Mouse (Mus musculus) testis, postnatal 10 days (tissue): Measurements from ENCODE around the gene Zfp827.

Experiments
- DNase-seq: peaks from one replicate; pipeline ENCODE4 v3.0.0; 2021; ENCODE audit warnings: low spot score

Gene Zfp827

DNA sequence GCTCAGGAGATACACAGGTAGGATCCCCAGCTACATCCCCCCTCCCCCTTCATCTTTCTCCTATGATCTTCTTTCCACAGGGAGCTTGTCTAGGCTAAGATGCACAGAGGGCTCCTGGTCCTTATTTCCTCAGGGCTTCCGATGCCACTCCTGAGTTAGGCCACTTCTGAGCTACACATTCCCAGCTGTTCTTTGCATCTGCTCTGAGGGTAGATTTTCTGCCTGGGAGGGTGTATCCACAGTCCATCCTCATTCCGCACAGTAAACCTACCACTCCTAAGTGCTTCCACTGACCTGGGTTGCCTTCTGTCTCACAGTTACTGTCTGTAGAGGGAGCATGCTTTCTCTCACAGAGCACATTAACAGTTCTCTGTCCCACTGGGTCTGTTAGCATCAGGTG, 37.7 kb downstream of the Zfp827 start:
- DNase-seq: no peak

DNA sequence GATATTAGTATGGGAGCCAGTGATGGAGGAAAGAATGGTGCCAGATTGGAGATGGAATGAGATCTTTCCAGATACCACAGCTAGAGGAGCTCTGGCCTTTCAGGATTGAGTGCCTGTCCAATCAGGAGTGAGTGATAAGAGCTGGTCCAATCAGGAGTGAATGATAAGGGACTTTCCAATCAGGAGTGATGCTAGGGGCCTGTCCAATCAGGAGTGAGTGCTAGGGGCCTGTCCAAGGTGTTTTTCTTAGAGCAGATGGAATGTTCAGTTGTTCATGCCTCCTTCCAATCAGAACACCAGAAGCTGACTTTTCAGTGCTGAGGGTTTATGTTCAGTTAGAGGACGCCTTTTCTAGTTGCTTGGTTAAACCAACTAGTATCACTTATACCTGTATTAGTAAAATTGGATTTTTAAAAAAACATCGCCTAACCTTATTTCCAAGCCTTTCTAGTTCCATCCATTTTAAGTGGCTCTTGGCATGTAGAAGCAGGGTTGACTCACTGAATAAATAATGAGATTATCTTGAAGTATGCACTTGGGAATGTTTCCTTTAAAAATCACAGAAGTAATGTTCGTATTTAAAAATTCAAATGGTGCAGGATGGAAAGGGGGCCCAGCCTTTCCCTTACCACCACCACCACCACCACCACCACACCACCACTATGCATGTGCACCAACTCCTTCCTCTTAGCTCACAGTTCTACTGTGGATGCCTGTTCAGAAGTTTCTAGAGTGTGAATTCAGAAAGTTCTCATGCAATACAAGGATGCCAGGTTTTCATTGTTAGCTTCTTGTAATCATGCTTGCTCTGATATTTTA, 39.8 kb downstream of the Zfp827 start:
- DNase-seq: no peak

DNA sequence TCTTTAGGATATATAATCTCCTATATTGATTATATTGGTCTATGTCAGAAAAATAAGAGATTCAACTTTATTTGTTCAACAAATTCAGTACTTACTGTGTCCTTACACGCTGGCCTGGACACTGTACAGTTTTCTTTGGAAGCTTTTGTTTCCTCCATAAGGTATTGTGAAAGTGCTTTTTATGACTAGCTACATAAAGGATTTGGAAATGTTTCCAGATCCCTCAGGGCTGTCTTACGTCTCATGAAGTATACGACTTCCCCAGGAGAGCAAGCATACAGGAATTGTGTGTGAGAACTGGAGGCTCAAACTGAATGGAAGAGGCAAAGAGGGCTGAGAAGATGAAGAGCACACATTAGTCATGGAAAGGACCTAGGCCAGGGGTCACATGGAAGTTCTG, 45.1 kb downstream of the Zfp827 start:
- DNase-seq: no peak

DNA sequence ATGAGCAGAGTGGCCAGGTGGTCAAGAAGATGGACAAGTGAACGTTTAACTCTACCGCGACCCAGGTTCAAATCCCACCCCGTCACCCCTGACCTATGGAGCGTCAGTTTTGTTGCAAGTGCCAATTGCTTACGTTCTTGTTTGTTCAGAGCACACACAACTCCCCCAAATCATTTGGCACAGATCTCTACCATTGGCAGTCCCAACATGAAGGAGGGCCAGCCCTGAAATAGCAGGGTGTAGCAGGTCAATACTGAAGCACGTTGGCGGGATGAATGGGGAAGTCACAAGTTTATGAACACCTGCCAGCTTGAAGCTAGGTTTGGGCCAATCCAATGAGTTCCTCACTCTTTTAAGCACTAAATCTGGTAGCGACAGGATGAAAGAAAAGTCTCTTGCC, 46.7 kb downstream of the Zfp827 start:
- no peak for DNase-seq

DNA sequence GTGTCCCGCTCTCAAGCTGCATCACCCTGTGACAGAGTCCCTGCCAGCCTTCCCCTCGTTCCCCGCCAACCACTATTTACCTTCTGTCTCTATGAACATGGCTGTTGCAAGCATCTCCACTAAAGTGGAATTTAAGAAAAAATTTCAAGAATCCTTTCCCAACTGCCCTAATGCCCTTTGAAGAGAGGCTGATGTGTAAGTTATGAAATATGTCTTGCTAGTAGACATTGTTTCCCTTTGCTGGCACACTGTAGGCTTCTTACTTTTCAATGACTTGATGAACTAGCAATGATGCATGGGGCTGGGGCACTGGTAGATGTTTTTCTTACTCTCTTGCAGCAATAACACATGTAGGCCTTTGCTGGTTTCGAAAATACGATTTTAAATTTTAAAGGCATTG, 49.0 kb downstream of the Zfp827 start:
- DNase-seq: no peak

DNA sequence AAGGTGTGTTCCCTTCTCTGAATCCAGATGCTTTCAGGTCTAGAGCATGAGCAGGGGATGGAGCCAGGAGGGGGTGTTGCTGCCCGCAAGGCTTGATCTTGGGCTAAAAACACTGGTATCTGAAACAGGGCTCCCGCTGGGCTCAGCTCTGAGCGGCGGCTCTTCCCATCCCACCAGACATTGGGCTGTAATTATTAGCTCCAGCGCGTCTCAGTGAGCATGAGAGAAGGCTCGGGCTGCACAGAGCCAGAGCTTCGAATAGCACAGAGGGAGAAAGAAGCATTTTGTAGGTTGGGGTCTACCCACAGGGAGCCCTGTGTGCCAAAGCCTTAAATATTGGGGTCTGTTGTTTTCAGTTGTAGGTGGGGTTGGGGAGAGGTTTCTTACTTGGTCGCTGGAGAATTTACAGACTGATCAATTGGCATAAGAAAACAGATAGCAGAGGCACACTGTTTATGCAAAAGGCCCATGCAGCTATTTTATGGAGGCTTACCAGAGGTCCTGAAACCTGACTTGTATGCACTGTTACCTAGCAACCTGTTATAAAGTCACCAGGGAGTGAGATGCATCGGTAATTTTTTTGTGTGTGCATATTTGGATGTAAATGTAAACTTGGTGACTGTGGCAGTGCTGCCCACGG, 50.4 kb downstream of the Zfp827 start:
- DNase-seq: no peak

DNA sequence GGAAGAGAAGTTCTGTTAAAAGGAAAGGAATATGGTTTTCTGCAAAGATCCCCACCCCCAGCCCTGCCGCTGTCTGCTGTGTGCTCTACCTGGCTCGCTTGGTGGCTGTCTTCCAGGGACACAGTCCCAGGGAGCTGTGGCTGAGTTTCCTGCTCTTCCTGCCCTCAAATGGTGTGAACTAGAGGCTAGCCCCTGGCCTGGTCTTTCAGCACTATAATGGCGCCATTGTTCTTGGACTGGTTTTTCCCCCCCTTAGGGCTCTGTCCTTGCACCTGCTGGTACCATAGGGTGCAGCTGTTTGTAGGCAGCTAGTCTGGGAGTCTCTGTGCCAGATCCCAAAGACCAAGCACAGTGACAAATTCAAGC, 50.9 kb downstream of the Zfp827 start:
- no peak for DNase-seq

DNA sequence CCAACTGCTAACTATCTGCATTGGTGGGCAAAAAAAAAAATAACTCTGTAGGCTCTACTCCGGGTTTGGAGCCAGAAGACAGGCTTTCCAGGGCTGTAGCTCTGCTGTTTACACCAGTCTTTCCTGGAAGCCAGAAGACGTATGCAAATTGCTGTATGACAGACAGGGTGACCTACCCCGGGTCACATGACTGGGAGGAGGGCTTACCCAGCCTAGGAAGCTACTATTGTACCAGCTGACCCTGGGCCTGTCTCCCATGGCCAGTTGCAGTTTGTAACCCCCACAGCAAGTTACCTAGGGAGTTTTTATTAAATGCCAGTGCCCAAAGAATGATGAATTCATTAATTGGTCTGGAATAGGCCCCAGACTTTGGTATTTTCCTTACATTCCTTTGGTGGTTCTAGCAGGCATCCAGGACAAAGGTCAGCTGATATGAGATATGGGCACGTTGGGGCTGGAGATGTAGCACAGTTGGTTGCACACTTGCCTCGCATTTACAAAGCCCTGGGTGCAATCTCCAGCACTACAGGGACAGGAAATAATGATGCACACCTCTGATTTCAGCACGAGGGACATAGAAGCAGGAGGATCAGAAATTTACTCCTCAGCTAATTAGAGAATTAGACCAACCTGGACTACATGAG, 52.0 kb downstream of the Zfp827 start:
- DNase-seq: no peak

DNA sequence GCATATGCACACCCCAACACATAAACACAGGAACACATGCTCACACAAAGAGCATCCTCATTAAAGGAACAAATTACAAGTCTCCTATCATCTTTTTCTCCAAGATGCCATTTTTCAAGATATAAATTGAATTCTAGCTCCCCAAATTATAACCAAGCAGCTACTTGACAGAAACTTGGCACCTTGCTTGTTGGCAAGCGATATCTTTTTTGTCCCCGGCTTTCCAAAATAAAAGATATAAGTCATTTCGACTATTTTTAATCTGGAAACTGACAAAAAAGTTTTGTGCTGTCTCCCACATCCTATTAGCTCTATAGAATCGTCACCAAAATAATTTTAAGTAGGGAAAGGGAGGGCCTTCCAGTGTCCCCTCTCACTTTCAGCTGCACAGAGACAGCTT, 53.1 kb downstream of the Zfp827 start:
- no peak for DNase-seq

DNA sequence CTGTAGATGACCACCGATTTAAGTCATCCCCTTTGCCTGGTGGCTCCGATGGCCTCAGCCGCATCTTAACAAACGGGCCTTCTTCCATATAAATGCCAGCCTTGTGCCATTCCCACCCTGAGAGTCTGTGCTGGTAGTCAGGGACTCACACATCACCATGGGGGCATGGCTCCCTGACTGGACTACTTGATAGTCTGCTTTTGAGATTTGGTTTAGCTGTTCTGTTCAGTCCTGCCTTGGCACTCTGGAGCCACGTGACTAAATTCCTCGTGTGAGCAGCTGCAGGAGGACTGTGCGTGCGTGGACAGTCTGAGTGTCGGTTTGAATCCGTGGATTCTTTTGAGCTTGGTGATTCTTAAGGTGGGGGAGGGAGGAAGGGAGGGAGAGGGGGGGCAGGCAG, 53.7 kb downstream of the Zfp827 start:
- DNase-seq: no peak

DNA sequence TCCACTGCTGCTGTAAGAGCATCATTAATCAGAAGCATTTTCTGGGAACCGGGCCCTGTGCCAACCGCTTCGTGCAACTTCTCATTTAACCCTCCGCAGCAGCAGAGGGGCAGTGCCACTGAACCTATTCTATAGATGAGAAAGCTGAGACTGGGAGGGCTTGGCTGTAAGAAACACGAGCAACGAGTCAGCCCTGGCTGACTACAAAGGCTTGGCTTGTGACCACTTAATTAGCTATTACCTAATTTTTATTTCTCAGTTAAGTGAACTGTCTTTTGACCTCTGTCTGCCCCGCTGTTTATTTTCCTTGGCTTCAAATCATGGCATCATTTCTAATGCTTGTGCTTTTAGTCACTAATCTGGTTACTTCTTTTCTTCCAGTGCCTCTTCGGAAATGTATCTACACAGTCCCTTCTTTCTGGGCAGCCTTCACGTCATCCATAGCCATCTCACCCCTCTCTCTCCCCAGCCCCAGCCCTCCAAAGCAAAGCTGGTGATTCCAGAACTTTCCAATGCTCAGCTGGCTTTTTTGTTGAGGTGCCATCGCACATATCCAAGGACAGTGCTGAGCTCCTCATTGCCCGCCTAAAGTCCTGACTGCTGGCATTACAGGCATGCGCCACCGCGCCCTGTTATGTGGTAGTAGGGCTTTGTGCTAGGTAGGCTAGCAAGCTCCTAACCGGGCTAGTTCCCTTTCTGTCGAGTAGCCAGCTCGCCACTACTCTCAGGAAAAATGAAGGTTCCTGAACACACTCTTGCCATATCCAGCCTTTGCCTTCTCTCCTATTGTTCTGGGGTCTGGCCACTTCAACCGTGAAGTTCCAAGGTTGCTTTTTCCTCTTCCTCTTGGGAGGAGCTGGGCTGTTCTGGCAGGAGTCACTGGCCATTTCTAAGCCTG, 55.5 kb downstream of the Zfp827 start:
- DNase-seq: no peak

DNA sequence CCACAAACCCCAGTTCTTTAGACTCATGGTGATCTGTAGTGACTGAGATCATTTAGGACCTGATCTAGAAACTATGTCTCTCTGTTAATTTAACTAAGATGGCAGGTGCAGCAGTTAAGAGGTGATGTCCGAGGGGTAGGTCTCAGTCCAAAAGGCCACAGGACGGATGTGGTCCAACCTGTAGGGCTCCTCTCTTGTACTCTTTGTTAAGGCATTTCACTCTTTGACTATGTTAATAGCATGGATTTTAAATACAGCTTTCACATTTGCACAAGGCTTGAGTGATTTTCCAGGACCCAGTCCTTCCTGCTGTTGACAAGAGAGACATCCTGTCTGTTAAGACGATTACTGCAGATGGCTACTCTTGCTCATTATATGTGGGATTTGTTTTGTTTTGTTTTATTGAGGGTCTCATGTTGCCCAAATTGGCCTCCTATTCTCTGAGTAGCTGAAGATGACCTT, 56.2 kb downstream of the Zfp827 start:
- no peak for DNase-seq

DNA sequence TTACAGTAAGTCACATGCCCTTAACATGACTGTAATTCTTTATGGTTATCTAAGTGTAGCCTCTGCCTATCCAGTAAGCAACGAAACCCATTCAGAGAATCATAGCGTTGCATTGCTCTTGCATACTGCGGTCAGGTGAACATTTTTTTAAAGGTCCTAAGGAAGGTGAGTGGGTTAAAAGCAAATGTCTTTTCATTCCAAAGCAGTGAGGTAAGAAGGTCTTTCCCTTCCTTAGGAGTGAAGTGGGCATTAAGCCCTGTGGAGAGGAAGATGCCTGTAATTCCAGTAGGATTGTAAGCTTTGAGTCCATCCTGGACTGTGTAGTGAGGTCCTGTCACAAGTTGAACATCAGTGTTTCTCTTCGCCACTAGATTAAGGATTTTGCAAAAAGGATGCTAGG, 66.2 kb downstream of the Zfp827 start:
- no peak for DNase-seq

DNA sequence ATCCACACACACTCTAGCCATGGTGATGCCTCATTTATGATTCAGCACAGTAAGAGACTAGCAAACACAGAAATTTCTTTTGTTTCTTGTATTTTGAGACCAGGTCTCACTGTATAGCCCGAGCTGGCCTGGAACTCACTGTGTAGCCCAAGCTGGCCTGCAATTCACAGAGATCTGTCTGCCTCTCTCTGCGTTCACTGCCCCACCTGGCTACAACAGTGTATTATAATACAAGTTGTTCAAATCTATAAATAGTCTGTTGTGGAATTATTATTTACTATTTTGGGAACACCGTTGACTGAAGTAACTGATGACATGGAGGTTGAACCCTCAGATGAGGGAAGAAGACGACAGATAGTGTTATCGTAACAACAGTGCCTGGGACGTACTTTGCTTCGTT, 66.9 kb downstream of the Zfp827 start:
- no peak for DNase-seq

DNA sequence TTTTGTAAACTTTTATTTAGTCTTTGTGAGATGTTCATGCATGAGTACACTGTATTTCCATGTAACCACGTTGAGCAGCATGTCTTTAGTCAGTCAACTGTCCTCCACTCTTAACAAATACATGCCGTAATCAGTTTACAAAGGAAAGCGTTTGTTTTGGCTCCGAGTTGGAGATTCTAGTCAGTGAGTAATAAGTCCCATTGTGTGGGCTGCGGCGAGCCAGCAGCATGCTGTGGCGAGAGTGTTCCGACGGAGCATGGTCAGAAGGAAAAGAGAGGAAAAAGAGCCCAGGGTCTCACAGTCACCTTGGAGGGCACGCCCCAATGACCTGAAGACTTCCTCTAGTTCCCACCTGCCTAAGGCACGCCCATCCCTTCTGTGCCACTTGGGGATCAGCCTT, 68.7 kb downstream of the Zfp827 start:
- no peak for DNase-seq

DNA sequence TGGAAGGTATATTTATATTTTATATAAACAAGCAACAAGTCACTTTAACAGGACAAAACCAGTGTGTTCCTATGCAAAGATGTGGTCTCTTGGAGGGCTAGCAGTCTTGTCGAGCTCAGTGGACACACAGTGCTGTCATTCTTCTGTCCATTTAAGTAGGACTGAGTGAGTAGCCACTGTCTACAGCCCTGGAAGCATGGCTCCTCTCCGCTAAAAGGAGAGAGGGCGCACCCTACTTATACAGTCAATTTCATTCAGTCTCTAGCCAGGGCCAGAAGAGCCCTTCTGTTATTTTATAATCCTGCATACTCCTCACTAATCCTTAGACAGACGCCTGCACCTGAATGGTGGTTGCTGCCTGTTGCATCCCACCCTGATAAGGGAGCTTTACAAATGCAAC, 74.5 kb downstream of the Zfp827 start:
- DNase-seq: no peak

DNA sequence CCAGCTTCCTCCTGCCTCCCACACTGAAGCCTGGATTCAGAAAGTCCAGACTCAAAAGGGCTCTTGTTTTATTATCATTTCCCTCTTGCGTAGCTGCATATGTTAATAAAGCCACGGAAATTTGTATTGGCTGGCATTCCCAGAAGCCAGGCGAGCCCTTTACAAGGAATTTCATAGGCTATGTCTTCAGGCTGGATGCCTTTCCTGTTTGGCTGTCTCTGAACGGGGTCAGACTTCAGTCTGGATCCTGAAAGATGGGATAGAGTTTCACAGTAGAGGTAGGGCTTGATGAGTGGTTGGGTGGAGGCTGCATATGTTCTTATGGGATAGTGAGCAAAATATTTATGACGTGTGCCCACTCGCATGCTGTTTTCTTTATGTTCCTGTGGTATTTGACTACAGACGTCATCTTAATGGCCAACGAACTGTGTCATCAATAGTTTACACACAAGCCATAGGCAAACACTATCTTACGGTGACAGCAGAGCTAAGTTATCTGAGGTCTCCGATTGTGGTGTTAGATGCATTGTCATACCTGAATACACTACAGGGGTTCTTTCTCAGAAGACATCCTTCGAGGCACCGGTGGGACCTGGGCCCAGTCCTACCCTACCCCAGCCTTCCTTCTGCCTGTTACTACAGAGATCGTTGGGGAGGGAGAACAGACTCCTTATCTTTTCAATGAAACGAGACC, 75.1 kb downstream of the Zfp827 start:
- DNase-seq: no peak

DNA sequence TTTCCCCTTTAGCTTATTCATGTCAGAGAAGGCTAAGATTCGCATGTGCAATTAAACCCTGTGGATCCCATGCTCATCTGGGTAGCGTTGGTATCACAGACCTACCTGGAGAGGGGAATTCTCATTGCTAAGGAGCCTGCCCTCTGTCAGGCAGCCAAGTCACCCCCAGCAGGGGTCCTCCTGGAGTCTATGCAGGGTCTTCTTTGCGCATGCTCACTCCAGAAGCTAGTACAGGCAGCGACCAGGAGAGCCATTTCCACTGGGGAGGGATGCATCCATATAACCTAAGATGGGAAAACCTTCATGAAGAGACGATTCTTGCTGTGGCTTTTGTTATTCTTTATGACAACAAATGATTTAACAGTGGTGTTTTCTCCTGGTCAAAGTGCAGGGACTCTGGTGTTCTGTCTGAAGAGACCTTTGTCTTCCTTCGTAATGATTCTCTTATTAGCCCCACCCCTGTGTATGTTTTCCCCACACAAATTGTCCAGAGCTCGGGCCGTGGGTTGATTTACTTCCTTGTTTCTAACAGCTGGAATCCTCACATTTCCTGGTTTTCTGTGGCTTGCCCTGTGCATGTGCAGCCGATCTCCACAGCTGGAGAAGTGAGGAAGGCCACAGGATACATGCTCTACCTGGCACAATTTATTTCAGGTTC, 75.8 kb downstream of the Zfp827 start:
- DNase-seq: no peak

DNA sequence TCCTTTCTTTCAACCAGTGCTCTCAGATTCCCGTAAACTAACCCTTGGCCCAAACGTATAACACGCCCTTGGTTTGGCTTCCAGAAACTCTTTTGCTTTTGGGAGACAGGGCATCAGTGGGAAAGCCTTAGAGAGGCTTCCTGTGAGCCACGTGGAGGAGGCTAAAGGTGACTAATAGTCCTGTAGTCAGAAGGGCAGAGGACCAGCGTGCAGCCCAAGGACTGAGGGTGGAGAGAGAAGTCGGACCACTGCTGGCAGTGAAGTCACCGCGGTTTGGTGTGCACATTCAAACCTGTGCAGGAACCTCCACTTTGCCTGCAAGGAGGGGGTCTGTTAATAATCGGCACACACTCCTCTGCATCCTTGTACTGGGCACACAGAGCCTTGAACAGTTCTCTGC, 76.4 kb downstream of the Zfp827 start:
- DNase-seq: no peak

DNA sequence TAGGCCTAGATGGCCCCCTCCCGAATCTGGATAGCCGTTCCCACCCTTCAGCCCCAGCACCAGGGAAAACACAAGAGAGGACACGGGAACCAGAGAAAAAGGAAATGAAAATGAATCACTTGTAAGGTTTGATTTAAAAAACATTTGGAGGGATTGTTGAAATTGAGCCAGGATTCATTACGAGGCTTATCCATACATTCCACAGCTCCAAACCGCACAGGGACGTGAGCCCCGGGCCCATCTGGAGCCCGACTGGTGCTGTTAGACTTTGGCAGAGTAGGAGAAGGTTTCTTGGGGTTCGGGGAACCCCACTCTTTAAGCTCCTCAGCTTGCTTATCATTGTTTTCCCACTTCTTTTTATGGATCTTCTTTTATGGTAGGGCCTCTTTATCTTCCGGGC, 76.9 kb downstream of the Zfp827 start:
- DNase-seq: no peak

DNA sequence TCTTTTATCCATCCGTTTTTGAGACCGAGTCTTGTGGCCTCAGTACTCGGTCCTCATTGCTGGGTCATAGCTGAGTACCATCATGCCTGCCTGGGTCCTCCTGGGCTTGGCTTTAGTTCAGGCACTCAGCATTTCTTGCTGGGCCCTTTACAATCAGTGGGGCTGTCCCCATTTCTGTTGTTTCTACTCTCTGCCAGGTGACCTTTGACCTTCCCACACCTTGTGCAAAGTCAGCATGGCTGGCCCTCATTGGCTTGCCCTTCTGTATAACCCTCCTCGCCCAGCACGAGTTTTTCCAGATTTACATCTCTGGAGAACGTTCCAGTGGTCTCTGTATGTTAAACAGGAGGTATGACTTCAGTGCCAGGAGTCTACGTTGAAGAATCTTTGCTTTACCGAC, 83.2 kb downstream of the Zfp827 start:
- no peak for DNase-seq
